Mouse (Mus musculus): ENCODE measurements around the gene Baiap2l2.

The Baiap2l2 gene

DNA sequence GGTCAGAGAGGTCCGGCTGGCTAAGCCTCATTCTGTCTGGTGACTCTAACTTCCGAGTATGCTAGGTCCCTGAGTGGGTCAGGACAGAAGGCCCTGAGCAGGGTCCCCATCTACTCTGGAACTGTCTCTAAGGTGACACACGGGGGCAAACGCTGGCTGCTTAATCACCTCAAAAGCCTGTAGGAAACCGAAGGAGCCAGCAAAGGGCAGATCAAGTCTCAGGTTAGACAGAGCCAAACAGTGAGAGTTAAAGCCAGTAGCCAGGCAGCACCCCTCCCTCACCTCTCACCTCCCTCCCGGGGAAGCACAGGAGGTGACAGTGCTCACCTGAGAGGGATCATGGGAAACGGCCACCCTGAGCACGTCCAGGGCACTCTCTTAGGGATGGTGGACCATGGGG is 18.4 kb upstream of the Baiap2l2 start:
- no peak for DNase-seq (ENCODE audit: low read depth, low spot score)

DNA sequence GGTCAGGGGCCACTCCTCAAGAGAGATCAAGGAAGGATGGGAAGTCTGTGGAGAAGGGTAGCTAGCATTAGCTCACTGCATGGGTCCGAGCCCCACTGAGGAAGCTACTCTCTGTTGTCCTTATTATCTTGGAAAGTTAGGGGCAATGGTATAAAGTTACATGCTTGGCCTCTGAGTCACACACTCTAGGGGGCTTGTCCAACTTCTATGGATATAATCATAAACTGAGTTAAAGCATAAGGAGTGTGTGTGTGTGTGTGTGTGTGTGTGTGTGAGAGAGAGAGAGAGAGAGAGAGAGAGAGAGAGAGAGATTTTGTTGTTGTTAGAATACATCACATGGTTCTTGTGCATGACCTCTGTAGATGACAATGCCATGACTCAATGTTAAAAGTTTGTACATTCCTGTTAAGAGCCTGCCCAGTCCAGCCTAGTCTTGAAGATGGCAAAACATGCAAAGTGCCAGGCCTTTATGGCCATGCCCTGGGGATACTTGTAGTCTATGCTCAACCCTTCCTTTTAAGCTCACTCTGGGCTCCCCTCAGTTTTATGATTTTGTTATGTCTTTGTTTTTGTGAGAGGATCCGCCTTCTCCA is 14.3 kb upstream of the Baiap2l2 start:
- no peak for DNase-seq (ENCODE audit: low read depth, low spot score)

DNA sequence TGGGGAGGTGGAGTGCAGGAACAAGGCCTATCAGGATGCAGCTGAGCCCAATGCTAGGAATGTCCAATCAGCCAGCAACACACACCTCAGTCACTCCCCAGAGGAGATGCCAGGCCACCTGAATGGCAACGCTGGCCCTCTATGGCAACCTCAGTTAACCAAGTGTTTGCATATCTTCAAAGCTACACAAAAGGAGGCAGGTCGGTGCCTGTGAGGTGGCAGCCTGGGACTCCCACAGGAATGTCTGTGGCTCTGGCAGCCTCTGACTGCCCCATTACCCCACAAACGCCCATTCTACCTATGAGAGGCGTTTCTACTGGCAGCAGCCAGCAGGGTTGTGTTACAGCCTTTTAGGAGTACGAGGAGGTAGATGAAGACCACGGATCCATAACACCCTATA is 13.2 kb upstream of the Baiap2l2 start:
- no peak for DNase-seq (ENCODE audit: low read depth, low spot score)

DNA sequence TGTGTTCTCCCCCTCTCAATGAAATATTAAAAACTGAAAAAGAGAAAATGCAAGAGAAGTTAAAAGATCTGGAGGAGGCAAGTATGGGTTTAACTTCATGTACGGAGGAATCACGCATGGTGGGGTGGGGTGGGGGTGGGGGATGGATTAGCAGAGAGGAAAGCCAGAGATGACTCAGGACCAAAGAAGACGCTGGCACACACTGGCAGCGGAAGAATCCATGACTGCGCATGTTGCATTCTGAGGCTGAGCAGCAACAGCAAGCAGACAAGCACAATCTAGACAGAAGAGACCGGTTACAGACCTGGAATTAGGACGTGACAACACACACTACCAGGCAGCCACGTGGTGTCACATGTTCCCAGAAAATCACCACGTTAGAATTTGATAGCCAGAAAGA is 7.4 kb upstream of the Baiap2l2 start:
- no peak for DNase-seq (ENCODE audit: low read depth, low spot score)

DNA sequence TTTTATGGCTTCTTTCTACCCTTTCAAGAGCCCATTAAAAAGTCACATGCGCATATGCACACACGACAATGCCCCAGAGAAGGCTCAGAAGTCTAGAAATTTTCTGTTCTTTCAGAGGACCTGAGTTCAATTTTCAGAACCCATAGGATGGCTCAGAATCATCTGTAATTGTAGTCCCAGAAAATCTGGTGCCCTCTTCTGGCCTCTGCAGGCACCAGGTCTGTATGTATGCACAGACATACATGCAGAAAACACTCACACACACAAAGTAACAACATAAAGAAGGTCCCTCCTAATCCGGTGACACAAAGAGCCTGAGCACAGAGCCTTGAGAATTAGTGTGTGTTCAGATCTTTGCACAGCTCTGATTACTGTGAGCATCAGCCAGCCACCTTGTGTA is 5.0 kb upstream of the Baiap2l2 start:
- DNase-seq (ENCODE audit: low read depth, low spot score) = no peak

DNA sequence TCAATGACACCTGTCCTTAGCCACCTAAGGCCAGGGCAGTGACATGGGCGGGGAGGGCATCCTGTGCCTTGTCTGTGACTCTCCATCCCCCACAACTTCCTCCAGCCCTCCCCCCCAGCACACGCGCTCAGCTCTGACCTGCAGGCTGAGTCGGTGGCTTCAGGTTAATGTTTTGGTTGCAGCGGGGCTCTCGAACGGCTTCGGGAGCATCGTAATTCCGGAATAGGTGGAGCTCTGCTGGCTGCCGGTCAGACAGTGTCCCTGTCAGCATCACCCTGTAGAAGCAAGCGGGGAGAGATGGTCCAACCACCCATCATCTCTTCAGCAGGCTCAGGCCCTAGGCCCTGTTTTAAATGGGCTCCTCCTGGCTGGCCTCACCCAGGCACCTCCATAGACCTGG is 4.1 kb upstream of the Baiap2l2 start:
- no peak for DNase-seq (ENCODE audit: low read depth, low spot score)

DNA sequence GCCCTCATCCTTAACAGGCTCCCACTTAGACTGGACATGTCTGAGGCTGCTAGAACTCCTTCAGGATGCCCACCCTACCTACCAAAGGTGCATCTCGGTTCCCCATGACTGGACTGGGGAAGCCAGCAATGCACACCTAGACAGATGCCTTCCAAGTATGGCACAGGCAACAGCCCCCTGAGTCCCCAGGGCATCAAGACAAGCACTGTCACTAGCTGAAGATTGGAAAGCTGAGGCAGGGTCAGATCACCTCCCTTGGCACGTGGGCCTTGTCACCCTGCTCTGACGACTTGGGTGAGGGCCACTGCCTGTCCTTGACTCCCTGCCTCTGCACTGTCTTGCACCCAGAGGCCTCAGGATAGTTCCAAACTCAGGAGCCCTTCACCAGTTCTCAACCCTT is 3.0 kb upstream of the Baiap2l2 start:
- DNase-seq (ENCODE audit: low read depth, low spot score) = no peak

DNA sequence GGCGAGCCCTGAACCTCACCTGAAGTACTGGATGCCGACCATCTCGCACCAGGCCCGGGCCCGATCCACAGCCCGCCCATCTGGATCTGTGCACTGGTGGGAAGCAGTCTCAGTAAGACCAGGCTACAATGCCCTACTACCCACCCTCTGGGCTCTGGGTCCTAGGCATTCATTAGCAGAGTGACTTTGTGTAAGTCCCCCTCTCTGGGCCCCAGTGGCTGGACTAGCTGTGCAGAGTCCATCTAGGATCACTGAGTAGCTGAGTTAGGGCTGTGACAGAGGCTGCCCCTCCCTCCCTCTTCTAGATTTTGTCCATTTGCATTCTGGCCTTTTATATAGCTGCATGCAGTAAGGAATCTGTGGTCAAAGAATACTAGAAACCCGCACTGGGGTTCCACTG is 1.8 kb upstream of the Baiap2l2 start:
- DNase-seq (ENCODE audit: low read depth, low spot score) = no peak

DNA sequence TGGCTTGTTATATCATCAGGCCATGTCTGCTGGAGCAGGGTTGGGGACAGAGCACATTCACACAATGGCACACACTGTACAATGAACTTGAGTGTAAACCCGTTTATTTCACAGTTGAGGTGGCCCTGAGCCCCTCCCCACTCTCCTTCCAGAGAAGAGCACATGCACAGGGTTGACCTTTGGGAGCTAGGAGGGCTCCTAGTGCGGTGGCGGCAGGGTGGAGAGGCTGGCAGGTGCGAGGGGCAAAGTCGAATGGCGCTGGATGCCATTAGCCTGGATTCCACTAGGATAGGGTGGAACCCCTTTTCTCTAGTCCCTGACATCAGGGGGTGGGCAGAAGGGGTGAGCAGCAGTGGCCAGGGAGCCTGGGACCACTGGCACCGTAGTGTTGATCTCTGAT is 804 bp upstream of the Baiap2l2 start:
- no peak for DNase-seq (ENCODE audit: low read depth, low spot score)

DNA sequence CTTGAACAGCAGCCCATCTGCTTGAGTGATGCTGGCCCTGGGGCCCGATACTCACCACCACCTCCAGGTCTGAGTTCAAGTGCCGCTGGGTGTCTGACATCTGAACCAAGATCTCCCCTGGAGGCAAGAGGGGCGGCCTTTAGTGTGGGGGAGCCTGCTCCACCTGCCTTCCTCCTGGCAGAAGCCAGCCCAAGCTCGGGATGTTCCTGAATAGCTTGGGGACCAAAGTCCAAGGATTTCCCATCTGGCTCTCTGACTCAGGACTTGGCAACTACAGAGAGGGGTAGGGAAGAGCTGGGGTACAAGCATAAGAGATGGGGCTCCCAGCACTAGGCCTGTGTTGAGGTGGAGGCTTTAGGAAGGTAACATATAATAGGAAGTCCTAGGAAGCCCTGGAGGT is 2.0 kb downstream of the Baiap2l2 start:
- no peak for DNase-seq (ENCODE audit: low read depth, low spot score)

DNA sequence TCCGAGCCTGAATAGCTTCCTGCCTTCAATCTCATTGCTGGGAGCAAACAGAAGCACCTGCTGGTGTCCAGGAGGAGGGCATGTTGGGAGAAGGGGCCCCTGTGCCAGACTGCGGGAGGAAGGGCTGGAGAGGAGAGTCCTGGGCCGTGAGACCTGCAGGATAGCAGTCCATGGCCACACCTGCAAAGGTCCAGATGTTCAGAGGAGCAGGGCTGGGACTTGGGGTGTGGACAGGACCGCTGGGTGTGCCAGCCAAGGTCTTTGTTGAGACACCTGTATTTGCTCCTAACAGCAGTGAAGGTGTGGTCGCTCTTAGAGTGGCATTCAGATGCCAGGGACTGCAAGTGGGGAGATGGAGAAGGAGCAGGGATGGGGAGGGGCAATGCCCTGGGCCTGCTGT is 2.9 kb downstream of the Baiap2l2 start:
- DNase-seq (ENCODE audit: low read depth, low spot score) = no peak

DNA sequence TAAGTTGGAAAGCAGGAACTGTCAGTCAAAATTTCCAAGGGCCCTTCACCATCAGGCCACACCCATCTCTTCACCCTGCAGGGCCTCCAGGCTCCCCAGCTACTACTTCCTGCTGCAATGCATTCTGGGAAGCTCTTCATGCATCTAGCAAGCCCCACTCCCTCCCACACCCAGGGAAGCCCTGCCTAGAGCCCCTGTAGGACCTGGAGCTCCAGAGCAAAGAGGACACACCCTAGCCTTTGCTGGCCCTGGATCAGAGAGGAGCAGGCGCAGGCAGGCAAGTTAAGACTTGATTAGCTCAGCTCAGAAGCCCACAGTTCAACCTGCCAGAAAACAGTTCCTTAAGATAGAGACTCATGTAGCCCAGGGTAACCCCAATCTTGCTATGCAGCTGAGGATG is 3.9 kb downstream of the Baiap2l2 start:
- DNase-seq (ENCODE audit: low read depth, low spot score) = peak; percentile 11

DNA sequence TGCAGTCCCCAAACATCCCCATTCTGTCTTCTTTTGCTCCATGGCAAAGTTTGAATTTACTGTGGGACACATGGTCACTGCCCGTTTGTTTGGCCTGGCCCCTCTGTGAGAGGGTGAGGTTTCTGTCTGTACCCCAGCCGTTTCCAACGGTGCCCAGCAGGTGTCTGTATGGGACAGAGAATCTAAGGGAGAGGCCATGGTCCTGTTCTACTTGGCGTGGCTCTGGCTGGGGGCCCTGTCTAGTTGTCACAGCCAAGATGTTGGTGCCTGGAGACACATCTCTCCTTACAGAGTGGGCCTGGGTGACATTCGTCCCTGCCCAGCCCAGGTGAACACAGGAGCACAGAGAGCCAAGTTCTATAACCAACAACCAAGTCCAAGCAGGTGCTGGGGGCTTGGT is 4.5 kb downstream of the Baiap2l2 start:
- DNase-seq (ENCODE audit: low read depth, low spot score) = no peak

DNA sequence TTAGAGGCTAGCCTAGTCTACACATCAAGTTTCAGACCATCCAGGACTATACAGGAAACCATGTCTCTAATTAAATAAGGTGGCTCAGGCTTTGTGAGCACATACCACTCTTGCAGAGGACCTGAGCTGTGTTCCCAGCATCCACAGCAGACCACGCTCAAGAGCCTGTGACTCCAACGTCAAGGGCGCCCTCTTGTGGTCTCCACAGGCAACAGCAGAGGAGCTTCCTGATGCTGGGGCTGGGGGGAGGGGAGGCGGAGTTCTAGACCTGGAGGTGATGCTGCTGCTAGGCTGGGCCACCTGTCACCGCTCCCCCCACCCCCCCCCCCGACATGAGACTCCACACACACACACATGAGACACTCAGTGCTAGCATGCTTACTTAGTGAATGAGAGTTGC is 5.1 kb downstream of the Baiap2l2 start:
- DNase-seq (ENCODE audit: low read depth, low spot score) = peak; percentile 44

DNA sequence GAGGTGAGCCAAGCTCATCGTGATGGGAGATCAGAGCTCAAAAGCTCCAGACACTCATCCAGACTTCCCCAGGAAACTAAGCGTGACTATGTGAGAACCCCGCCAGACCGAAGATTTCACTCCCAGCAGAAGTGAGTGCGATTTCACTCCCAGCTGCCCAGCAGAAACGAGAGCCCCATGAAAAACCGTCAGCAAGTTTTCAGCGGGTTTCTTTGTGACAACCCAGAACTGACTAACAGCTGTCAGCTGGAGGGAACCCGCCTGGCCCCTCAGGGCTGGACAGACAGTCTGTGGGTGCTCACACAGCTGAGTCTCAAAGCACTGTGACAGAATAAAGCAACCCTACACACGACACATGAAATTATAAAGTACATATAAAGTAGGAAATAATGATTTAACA is 7.6 kb downstream of the Baiap2l2 start:
- no peak for DNase-seq (ENCODE audit: low read depth, low spot score)

DNA sequence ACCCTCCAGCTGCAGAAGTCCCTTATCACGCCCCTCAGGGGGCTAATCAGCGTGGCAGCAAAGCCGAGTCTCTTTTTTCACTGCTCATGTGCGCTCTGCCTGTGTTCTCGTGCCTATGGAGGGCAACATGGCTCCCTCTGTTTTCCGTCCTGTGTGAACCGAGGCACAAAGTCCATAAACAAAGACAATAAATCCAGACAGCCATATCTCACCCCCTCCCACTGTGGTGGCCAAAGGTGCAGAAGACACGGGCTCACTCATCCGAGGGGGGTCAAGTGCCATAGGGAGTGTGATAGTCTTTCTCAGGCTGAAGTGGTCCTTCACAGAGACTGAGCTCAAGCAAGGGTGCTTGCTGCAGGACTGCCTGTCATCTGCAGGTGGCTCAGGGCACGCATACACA is 12.3 kb downstream of the Baiap2l2 start:
- DNase-seq (ENCODE audit: low read depth, low spot score) = no peak

DNA sequence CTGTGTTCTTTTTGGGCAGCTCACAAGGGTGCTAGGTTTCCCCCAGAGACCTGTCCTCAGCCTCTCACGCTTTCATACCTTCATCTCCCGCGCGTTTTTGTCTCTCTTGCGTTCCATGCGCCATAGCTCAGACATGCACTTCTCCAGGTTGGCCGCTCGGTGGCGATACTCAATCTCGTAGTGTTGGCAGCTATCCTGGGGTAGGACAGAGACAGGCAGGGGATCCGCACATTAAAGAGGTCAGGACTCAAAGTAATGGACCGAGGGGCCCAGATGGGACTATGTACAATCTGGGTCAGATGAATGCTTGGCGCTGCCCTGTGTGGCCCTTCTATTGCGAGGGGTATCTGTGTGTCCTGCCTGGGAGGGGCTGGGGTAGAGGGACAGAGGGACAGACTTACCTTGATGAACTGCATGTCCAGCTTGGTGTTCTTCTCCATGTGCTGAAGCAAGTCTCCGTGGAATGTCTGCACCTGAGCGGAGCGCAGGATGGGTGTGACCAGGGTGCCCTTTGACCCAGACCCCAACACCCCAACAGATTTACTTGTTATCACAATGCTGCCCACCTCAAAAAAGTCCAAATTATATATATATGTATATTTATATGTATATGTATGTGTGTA is 14.1 kb downstream of the Baiap2l2 start:
- peak; percentile 70 for DNase-seq (ENCODE audit: low read depth, low spot score)

DNA sequence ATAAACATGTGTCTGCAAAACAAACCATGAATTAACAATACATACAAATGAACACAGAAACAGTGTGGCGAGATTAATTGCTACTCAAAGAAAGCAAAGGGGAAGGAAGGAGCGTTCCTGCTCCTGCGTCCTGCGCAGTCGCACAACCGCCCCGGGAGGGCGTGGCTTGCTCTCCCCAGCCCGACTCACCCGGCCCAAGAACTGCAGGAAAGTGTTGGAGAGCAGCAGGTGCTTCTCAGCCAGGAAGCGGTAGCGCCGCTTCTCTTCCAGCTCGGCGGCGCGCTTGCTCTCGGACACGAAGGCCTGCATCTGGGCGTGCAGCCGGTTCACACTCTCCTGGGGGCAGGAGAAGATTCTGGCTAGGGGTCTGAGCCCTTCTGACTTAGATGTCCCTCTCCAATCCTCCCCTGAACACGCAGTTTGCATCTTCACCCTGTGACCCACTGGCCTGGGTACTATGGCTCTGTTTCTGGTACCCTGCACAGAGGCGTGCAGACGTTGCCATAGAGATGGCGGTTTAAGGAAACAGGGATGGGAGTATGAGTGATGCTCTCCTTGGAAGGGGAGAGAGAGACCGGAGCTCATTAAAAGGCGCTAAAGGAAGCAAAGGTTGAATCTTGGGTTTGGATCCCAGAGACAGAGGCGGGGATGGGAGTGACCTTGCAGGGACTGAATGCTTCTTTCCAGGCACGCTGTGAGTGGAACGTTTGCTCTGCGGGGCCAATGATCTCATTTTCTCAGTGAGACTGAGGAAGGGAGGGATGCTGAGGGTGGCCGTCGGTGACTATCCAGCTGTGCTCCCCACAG is 14.8 kb downstream of the Baiap2l2 start:
- peak; percentile 78 for DNase-seq (ENCODE audit: low read depth, low spot score)

DNA sequence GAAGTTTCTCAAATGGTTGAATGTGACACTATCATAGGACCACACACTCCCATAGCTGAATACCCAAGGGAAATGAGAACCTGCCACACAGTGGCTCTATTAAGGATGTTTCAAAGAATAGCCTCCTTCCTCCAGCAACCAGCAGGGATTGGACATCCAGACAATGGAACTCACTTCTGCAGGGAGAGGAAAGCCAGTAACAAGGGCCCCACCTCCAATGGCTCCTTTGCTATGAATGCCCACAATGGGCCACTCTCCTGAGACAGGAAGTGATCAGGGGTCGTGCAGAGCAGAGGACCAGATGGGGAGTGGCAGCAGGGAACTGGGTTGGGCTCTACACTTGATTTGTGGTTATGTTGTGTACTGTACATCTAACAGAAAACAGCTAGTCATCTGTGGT is 16.8 kb downstream of the Baiap2l2 start:
- DNase-seq (ENCODE audit: low read depth, low spot score) = no peak

DNA sequence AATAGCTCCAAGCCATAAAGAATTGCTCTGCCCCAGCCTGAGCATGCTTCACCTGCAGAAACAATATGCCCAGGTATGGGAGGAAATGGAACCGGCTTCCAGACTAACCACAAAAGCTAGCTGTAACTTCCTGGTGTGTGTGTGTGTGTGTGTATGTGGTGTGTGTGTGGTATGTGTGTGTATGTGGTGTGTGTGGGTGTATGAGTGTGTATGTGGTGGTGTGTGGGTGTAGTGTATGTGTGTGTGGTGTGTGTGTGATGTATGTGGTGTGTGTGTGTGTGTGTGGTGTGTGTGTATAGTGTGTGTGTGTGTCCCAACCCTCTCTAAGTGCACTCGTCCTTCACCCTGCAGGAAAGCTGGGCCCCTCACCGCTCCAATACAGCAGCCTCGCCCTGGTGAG is 20.0 kb downstream of the Baiap2l2 start:
- no peak for DNase-seq (ENCODE audit: low read depth, low spot score)

DNA sequence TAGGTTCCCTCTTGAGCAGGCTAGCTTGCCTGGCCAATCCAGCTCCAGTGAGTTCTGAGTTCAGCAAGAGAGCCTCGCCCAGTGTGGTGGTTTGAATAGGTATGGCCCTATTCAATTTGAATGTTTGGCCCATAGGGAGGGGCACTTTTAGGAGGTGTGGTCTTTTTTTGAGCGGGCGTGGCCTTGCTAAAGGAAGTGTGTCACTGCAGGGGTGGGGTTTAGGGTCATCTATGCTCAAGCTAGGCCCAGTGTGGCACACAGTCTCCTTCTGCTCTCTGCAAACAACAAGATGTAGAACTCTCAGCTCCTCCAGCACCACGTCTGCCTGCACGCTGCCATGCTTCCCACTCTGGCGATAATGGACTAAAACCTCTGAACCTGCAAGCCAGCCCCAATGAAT is 21.6 kb downstream of the Baiap2l2 start:
- DNase-seq (ENCODE audit: low read depth, low spot score) = no peak

DNA sequence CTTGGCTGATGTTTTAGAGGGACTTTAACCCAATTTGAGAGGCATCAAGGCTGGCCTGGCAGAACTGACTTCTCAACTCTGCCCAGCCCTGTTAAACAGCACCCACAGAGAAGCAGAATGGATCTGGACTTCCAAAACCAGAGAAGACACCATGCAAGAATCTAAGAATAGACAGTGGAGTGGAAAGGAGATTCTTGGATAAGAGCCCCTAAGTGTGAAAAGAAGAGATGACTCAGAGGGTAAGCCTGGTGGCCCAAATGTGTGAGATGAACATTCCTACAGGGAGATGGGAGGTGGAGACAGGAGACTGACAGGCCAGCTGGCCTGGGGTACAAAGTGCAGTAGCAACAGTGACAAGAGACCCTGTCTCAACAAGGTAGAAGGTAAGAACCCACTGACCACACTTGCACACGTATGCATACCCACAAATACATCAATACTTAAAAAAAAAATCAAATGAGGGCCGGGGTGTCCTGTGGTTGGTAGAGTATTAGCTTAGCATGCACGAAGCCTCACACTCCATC is 22.5 kb downstream of the Baiap2l2 start:
- no peak for DNase-seq (ENCODE audit: low read depth, low spot score)

DNA sequence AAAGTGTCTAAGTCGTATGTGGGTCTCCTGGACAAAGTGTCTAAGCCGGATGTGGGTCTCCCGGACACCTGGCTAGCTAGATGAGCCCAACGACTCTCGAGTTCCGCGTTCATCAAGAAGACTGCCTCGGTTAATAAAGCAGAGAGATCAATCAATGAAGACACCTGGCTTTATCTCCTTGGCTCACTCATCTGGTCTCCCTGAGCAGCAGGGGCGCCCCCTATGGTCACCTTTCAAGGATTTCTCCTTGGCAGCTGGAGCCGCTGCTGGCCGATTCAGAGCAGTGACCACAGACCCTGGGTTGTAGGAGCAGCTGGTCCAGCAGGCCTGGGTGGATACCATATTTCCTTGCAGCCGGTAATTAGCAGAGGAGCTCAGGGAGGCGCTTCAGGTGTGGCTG is 23.0 kb downstream of the Baiap2l2 start:
- DNase-seq (ENCODE audit: low read depth, low spot score) = peak; percentile 41
